Mouse (Mus musculus) liver, postnatal 0 days (tissue): Measurements from ENCODE around the gene Uhrf1bp1l.

Experiments
- CTCF ChIP-seq: sonication (generic); IDR thresholded peaks from 2 replicates; pipeline ENCODE4 v1.5.1; 2016; ENCODE audit warnings: antibody characterized with exemption, low read depth
- EP300 ChIP-seq: IDR thresholded peaks from 2 replicates; pipeline ENCODE4 v1.6.1; 2016; ENCODE audit warnings: antibody characterized with exemption, low read depth, mild to moderate bottlenecking

GRCm38 (mm10) chr10:89745666-89746020 lies 852 bp downstream of the Uhrf1bp1l start:
- TF ChIP-seq CTCF = no peak
- TF ChIP-seq EP300 = no peak
